Mouse (Mus musculus): ENCODE measurements around the gene Actr1b.

GRCm38 (mm10) chr1:36694871-36695270 lies 19.4 kb downstream of the Actr1b start:
- TF ChIP-seq CTCF (IDR thresholded peaks at IDR 0.05; ENCODE audit: low read depth) (no peak), EP300 (optimal IDR thresholded peaks at IDR 0.05) (no peak)
